Mouse (Mus musculus): Measurements from ENCODE around the gene Det1. TPM values are rescaled to one million over a fixed set of nuclear protein-coding genes. Genes with fewer than 3 reads are reported as not detected.
A peak's percentile ranks its signal among the peaks of the same experiment; 100 is the strongest.

Gene Det1
- total RNA-seq, 2 experiments from 2014 or later: 6.3 to 7.6 TPM

GRCm38 (mm10) chr7:78855044-78855655 is 8.1 kb upstream of the Det1 start:
- DNase-seq (ENCODE audit: low spot score in 2 of 2): no peak

GRCm38 (mm10) chr7:78854051-78854450 is 7.0 kb upstream of the Det1 start:
- DNase-seq (ENCODE audit: low spot score in 2 of 2): no peak

GRCm38 (mm10) chr7:78846066-78846716 is 872 bp downstream of the Det1 start:
- DNase-seq (ENCODE audit: low spot score in 2 of 2): no peak

GRCm38 (mm10) chr7:78841601-78842000 is 5.5 kb downstream of the Det1 start:
- no peak for DNase-seq (ENCODE audit: low spot score in 2 of 2)

GRCm38 (mm10) chr7:78837250-78837649 is 9.8 kb downstream of the Det1 start:
- no peak for DNase-seq (ENCODE audit: low spot score in 2 of 2)

- DNase-seq (ENCODE audit: low spot score in 2 of 2): no peak
Observed at GRCm38 (mm10) chr7:78835656-78836055, 11.4 kb downstream of the Det1 start.

- no peak for DNase-seq (ENCODE audit: low spot score in 2 of 2)
Observed at GRCm38 (mm10) chr7:78827749-78828362, 19.2 kb downstream of the Det1 start.

GRCm38 (mm10) chr7:78826682-78827385 is 20.2 kb downstream of the Det1 start:
- peak in 1 of 2 experiments; percentile 24 for DNase-seq (ENCODE audit: low spot score in 2 of 2)

- no peak for DNase-seq (ENCODE audit: low spot score in 2 of 2)
Observed at GRCm38 (mm10) chr7:78818336-78818735, 28.7 kb downstream of the Det1 start.

- DNase-seq (ENCODE audit: low spot score in 2 of 2): no peak
Observed at GRCm38 (mm10) chr7:78814766-78815165, 32.3 kb downstream of the Det1 start.

- no peak for DNase-seq (ENCODE audit: low spot score in 2 of 2)
Observed at GRCm38 (mm10) chr7:78813791-78814190, 33.3 kb downstream of the Det1 start.

GRCm38 (mm10) chr7:78807192-78807591 is 39.9 kb downstream of the Det1 start:
- DNase-seq (ENCODE audit: low spot score in 2 of 2): no peak

GRCm38 (mm10) chr7:78803841-78804240 is 43.2 kb downstream of the Det1 start:
- no peak for DNase-seq (ENCODE audit: low spot score in 2 of 2)

GRCm38 (mm10) chr7:78799730-78800496 is 47.1 kb downstream of the Det1 start:
- no peak for DNase-seq (ENCODE audit: low spot score in 2 of 2)

GRCm38 (mm10) chr7:78797843-78798455 is 49.1 kb downstream of the Det1 start:
- peak; percentile 76 to 88 for DNase-seq (ENCODE audit: low spot score in 2 of 2)

GRCm38 (mm10) chr7:78796624-78797023 is 50.4 kb downstream of the Det1 start:
- no peak for DNase-seq (ENCODE audit: low spot score in 2 of 2)

- no peak for DNase-seq (ENCODE audit: low spot score in 2 of 2)
Observed at GRCm38 (mm10) chr7:78794571-78795092, 52.4 kb downstream of the Det1 start.

- no peak for DNase-seq (ENCODE audit: low spot score in 2 of 2)
Observed at GRCm38 (mm10) chr7:78793895-78794570, 53.0 kb downstream of the Det1 start.

- peak; percentile 42 to 82 for DNase-seq (ENCODE audit: low spot score in 2 of 2)
Observed at GRCm38 (mm10) chr7:78791359-78792222, 55.5 kb downstream of the Det1 start.

All from layer of hippocampus, adult 18-20 months (tissue).